Mouse (Mus musculus): ENCODE data around the gene Gjc3.

The Gjc3 gene

GRCm38 (mm10) chr5:137909564-137910262, 53.2 kb downstream of the Gjc3 start:
- DNase-seq (ENCODE audit: low spot score), result no peak

All from embryo, embryonic 10 days (tissue).